Mouse (Mus musculus) ovary, postnatal 36 days (tissue): ENCODE results near the gene Olfr31.
A peak's percentile ranks its signal among the peaks of the same experiment; 100 is the strongest.

Source experiments
- DNase-seq: peaks from one replicate; pipeline ENCODE4 v3.0.0; 2022; ENCODE audit warnings: low spot score, mixed read lengths

The Olfr31 gene

DNA sequence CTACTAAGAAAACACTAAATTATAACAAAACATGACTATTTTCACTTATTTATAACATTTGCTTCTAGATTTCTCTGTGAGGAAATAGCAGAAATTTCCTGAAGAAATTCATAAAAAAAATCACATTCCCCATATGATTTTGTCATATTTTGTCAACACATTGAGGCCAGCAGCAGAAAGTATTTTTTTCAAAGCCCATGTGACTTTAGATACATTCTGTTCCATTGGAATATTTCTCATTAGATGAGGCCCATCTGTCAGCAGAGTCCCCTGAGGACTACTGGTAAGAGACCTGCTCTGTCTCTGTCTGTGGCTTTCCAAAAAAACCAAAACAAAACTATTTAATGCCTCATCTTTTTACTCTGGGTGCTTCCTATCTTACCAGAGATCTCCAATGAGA is at the start of gene Olfr31:
TSS of gene Olfr31 (plus strand) at position 301 of the 400 bp plus-strand sequence.
- no peak for DNase-seq

DNA sequence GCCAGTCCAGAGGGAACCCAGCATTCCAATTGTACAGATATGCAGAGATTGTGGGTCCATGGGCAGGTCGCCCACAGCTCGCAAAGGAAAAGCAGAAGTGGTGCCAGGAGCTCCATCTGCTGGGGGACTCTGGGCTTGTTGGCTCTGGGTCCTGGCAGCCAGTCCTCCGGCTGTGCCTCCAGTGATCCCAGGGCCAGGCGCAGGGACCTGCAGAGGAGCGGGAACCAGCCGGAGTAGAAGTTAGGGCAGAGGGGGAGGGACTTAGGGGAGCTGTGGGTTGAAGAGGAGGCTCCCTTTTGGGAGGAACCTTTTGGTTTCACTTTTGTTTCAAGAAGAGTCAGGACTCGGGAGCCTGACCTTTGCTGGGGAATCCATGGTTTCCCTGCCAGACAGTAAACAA is 28.2 kb upstream of the Olfr31 start:
- DNase-seq: peak; percentile 56

DNA sequence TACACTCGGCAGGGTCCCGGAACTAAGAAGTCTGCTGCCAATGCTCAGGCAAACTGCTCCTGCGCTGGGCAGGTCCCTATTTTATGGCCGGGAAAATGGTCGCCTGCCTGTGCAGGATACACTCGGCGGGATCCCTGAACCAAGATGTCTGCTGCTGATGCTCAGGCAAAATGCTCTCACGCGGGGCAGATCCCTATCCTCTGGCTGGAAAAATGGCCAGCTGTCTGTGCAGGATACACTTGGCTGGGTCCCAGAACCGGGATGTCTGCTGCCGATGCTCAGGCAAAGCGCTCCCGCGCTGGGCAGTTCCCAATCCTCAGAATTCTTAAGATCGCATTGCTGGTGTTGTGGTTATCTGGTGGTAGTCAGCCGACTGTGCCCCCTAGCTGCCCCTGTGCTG is 13.7 kb upstream of the Olfr31 start:
- DNase-seq: no peak

DNA sequence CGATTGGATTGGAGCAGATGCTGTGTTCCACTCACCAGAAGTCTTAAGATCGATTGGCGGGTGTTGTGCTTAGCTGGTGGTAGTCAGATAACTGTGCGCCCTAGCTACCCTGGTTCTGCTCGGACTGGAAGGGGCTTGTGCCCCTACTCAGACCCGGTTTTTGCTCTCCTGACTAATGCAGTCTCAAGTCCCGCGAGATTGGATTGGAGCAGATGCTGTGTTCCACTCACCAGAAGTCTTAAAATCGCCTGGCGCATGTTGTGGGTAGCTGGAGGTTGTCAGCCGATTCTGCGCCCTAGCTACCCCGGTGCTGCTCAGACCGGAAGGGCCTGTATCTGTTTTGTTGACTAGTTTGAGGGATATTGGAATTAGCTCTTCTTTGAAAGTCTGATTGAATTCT is 13.2 kb upstream of the Olfr31 start:
- DNase-seq: no peak

DNA sequence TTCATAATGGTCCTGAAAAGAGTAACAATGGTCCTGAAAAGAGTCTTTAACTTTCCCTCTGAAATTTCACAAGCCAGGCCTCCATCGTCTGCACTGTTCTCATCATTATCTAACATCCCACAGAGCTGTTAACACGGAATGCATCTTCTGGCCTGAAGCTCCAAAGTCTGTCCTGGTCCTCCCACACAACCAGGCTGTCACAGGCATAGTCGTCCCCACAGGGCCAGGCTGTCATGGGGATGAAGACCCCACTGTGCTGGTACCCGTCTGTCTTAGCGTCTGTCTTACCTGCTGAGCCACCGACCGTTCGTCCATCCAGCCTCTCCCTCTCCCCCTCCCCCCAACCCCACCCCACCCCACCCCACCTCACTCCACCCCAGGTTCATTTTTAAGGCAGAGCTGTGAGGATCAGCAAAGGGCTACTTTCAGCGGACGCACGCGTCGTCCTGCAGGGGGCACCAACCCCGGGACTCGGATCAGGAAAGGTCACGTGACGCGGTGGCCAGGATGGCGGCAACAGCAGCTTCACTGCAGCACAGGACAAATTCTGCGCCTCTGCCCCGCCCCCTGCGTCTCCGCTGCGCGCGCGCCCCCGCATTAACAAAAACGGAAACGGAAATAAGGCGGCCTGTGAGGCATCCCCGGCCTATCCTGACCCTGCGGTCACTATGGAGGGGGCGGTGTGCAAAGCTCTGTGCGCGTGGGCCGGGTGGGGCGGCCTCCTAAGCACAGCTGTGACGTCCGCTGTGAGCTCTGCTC is 22.7 kb downstream of the Olfr31 start:
- peak; percentile 89 for DNase-seq

DNA sequence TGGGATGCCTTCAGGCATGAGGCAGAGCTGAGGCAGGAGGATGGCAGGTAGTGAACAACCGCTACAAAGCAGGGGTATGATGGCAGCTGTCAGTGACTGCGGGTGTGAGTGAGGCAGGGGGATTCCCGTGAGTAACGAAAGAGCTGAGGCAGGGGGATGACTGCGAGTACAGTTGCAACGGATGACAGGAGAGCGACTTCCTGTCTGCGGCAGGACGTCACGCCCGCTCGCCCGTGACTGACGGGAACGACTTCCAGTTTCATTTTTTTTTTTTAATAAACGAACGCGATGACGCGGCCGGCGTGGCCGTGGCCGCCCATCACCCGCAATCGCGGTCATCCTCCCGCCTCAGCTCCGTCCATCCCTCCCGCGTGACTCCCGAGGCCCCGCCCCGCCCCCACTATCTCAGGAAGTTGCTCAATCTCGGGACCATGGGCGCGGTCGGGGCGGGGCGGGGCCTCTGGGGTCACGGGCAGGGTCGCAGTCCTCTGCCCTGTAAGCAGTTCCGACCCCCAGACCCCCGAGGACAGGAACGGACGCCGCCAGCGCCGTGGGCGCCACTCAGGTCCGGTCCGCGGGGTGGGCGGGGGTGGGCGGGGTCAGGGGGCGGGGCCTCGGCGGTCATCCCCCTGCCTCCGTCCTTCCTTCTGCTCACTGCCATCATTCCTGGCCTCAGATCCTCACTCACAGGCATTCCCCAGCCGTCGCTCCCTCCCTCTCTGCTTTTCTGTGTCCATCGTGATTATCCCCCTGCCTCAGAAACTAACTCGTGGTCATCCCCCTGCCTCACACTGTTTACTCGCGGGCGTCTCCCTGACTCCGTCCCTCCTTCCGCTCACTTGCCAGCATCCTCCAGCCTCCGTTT is 23.6 kb downstream of the Olfr31 start, which contains the start of gene Il3ra:
TSS of gene Il3ra (plus strand) at position 328 of the 865 bp plus-strand sequence.
- DNase-seq: peak; percentile 71

DNA sequence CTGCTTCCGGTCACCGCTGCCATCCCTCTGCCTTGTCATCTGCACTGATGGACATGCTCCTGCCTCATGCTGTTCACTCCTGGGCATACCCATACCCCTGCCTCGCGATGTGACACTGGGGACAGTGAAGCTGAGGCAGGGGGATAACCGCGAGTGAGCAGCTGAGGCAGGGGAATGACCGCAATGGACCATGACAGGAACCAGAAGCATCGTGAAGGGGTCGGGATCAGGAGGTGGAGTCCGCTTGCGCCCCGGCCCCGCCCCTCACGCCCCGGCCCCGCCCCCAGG is 24.1 kb downstream of the Olfr31 start:
- DNase-seq: no peak

DNA sequence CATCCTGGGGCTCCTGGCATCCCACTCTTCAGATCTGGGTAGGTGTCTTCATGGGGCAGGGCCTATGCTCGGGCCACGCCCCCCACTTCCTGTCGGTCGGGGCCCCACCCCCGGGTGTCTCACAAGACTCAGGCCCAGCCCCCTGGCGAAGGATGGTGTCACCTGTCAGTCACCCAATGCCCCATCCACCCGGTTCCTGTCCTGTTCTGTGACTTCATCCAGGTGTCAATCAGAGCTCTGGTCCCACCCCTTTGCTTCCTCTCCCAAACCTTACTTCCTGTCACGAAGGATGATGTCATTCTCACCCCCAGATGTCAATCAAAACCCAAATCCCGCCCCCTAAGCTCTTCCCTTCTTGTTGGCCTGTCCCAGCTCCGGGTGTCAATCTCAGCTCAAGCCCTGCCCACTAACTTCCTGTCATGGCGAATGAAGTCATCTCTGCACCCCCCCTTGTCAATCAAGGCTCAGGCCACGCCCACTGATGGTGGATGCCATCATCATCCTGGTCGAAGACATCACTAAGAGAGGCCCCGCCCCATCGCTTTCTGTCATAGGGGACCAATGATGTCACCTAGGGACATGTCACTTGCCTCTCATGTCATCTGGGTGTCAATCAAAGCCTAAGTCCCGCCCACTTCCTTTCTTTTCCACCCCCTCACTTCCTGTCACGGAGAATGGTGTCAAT is 24.7 kb downstream of the Olfr31 start:
- peak; percentile 17 for DNase-seq

DNA sequence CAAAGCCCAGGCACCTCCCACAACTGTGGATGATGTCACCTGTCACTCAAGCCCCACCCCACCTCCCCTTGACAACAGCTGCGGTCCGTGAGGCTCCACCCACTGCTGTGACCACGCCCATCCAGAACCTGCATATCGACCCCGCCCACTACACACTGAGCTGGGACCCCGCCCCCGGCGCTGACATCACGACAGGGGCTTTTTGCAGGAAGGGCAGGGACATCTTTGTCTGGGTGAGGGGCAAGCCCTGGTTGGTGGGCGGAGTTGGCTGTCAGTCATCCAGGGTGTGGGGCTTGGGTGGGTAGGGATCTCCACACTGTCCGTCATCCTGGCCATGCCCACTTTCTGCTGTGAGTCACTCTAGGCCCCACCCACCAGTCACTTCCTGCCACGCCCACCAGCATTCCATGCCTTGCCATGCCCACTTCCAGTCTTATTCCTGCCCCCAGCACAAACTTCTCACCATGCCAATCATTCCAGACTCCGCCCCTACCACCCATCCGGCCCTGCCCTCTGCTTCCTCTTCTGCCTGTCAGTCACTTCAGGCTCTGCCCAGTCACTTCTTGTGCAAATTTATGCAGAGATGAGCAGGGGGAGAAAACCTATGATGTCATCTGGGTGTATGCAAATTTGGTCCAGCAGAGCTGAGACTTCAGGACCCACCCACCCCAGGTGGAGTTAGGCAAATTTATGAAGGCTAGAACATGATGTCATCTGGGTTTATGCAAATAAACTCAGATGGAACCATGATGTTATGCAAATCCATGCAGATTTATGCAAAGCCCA is 25.4 kb downstream of the Olfr31 start:
- peak; percentile 11 for DNase-seq

DNA sequence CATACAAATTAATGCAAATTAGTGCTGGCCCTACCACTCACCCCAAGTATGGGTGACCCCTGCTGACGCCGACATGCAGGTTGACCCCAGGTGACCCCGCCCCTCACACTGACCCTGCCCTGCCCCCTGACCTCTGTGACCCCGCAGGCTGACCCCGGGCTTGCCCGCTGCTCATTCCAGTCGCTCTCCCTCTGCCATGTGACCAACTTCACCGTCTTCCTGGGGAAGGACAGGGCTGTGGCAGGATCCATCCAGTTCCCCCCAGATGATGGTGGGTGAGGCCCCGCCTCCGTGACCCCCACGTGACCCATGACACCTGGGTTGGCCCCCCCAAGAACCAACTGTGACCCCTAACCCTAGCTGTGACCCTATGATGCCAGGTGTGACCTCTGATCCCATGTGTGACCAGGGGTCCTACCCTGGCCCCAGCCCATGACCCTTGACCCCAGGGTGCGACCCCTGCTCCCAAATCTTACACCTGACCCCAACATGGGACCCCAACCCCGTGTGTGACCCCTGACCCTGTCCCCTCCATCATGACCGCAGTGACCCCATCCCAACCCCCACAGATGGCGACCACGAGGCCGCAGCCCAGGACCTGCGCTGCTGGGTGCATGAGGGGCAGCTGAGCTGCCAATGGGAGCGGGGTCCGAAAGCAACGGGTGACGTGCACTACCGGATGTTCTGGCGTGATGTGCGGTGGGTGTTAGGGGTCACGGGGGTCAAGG is 26.2 kb downstream of the Olfr31 start:
- DNase-seq: peak; percentile 8

DNA sequence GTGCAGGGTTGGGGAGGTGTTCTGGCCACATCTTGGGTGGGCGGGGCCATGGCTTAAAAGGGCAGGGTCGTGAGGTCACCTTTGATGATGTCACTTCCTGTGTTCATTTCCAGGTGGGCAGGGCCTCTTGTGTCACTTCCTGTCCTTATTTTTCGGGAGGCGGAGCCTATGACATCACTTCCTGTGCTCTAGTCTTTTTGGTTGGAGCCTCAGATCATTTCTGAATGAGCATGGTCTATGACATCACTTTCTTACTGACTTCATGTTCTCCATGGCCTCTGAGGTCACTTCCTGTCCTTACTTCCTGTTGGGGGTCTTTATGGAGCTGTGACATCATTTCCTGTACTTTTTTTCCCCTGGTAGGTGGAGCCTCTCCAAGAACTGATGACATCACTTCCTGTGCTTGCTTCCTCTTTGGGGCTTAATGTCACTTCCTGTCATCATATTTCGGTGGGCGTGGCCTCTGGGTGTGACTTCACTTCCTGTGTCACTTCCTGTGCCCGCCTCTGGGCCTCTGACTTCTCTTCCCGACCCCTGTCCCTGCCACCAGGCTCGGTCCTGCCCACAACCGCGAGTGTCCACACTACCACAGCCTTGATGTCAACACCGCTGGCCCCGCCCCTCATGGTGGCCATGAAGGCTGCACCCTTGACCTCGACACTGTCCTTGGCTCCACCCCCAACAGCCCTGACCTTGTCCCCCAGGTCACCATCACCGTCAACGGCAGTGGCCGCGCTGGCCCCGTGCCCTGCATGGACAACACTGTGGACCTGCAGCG is 27.0 kb downstream of the Olfr31 start:
- DNase-seq: peak; percentile 6

DNA sequence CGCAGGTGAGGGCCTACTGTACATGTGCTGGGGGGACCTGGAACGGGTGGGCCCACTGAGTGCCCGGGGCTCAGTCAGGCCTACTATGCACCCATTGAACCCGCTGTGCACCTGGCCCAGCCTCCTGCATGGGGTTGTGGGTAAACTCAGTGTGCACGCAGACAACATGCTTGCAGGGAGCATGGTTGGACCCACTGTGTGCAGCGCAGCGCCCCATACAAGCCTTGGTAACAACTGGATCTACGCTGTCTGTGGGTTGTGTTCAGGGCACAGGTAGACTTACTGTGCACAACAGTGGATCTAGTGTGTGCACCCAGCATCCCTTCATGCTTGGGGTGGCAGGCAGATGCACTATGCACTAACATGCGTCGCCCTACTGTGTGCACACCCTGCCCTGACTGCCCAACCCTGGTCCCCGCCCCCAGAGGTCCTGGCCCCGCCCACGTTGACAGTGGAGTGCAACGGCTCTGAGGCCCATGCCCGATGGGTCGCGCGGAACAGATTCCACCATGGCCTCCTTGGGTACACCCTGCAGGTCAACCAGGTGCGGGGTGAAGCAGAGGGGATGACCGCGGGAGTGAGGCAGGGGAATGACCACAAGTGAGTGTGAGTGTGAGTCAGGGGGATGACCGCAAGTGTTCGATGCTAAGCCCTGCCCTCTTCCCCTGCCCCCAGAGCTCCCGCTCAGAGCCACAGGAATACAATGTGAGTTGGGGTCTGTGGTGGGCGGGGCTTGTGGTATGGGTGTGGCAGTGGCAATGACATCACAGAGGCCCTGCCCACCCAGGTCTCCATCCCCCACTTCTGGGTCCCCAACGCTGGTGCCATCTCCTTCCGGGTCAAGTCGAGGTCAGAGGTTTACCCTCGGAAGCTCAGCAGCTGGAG is 27.9 kb downstream of the Olfr31 start:
- no peak for DNase-seq

DNA sequence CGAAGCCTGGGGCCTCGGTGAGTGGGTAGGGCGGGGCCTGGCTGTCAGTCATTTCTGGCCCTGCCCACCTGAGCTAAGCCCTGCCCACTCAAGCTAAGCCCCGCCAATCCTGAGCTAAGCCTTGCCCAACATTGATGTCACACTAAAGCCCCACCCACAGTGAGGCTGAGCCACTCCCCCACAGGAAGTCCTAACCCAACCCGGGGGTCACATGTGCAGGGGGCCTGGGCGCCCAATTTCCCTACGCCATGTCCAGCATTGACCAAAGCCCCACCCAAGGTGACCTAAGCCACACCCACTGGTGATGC is 28.5 kb downstream of the Olfr31 start:
- no peak for DNase-seq

DNA sequence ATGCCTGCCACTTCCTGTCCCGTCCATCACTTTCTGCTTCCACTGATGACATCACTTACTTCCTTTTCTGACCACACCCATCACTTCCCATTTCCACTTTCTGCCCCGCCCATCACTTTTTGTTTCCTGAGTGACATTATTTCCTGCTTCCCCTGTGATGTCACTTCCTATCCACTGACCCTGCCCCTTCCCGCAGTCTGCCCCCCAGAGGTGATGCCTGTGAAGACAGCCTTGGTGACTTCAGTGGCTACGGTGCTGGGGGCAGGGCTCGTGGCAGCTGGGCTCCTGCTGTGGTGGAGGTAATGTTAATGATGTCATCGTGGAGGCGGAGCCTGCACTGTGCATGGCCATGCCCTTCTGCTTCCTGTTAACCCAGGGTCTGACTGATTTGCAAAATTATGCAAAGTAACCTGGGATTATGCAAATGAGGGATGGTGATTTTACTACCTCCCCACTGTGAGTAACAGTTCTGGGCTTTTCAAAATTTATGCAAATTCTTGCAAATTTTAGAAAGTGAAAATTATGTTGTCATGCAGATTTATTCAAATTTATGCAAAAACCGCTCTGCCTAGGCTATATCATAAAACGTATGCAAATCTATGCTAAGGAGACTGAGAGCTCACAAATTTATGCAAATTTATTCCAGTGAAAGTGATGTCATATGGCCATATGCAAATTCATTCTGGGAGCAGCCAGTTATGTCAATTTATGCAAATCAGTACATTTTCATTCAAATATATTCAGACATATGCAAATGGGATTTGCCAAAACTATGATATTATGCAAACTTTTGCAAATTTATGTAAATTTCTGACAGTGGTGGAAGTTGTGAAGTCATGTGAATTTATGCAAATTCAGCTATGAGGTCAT is 29.3 kb downstream of the Olfr31 start:
- DNase-seq: no peak

DNA sequence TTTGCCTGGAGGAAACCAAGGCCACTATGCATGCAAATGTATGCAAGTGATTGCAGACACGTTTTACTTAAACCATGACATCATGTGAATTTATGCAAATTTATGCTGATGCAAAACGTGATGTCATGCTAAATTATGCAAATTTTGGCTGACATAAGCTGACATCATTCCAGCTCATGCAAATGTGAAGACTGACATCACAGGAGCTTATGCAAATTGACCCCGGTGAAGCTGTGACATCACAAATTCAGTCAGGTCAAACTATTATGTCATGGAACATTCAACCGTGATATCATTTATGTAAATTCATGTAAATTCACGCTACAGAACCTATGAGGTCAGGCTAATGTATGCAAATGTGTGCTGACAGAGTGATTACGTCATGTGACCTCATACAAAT is 30.0 kb downstream of the Olfr31 start:
- no peak for DNase-seq

DNA sequence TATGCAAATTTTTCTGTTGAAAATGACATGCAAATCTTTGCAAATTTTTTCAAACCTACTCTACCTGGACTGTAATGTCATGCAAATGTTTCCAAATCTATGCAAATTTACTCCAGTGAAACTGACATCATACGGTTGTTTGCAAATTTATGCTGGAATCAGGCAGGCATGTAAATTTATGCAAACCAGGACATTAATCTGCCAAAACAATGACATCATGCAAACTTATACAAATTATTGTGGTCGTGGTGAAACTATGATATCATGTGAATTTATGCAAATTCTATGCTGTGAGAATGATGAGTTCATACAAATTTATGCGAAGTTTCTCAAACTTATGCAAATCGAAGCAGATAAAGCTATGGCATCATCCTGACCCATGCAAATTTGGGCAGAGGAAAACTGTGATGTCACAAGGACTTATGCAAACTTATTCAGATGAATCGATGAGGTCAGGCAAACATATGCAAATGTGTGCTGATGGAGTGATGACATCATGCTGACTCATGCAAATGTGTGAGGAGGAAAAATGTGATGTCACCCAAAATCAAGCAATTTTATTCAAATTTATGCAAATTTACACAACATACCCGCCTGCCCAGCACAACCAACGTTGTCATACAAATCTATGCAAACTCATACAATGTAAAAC is 30.6 kb downstream of the Olfr31 start:
- DNase-seq: no peak

DNA sequence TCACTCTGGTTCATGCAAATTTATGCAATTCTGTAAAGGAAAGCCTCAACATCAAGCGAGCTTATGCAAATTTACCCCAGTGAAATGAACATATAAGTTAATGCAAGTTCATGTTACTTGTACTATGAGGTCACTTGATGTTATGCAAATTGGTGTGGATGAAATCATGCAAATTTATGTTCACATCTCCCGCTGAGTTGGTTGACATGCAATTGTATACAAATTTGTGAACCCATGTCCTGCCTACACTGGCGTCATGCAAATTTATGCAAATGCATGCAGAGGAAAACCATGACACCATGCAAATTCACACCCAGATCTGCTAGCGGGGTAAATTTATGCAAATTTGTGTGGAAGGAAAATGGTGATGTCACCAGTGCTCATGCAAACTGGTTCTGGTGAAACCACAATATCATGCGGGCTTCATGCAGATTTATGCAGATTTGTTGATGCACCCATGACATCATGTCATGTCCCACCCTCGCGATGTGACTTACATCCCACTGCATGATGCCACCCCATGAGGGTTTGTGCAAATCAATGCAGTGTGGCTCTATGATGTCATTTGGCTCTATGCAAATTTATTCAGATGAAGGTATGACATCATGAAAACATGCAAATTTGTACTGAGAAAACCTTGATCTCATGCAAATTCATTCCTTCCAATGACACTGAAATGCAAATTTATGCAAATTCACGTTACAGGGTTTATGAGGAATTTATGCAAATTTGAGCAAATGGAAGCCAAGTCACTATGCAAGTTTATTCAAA is 31.3 kb downstream of the Olfr31 start:
- DNase-seq: no peak
